Mouse (Mus musculus): ENCODE results near the gene Scly.

DNA sequence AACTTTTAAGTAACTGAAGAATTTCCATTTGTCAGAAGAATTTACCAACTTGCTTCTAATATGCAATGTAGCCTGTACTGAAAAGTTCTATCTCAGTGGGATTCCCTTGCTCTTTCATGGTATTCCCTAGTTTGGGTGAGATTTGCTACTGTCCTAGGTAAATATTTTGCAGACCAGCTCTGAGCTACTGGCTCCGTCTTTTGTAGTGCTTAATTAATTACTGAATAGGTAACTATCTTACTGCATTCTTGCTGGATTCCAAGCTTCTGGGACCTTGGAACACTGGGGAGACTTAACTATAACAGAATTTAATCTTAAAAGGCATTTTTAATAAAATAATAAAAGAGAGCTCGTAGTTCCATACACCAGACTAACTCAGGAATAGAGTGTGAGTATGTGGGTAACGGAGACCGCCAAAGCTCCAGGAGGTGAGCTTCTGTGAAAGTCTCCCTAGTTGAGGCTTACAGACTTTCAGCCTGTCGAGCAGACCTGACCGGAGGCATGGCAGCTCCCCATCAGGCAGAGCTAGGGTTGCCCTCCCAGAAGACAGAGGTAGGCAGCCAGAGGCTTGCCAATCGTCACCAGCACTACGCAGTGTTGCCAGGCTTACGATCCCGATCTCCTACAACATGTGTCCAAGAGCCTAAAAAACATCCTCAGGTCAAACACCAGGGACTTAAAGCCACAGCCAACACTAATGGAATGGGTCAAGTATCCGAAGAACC is 5.9 kb upstream of the Scly start:
- TF ChIP-seq GATA1 (IDR thresholded peaks at IDR 0.05; ENCODE audit: borderline replicate concordance, low read length): no peak
- TF ChIP-seq FLI1 (IDR thresholded peaks at IDR 0.05; ENCODE audit: low read length): no peak

Measured in megakaryocyte, embryonic 14.5 days (primary cell).